Mouse (Mus musculus) brain, embryonic 14.5 days (tissue): ENCODE measurements around the gene Vmn2r79. TPM values are rescaled to one million over a fixed set of nuclear protein-coding genes. Genes with fewer than 3 reads are reported as not detected.
"Not testable (repeated sequence)": the region's sequence is repeated elsewhere in the genome, so short reads cannot be mapped to it uniquely, and the experiment has no call there.

Experiments used
- DNase-seq: peaks from one replicate; pipeline ENCODE4 v3.0.0-alpha.2; 2011; ENCODE audit warnings: low read depth
- CTCF ChIP-seq: fragments of 200-500 bp; IDR thresholded peaks from 2 replicates; pipeline ENCODE4 v1.5.1; 2012; ENCODE audit warnings: inconsistent platforms, mild to moderate bottlenecking, moderate library complexity, borderline replicate concordance; ENCODE audit not compliant: insufficient read depth, insufficient read length; ENCODE audit errors: extremely low read depth
- POLR2A ChIP-seq: fragments of 200-500 bp; IDR thresholded peaks from 2 replicates; pipeline ENCODE4 v1.6.1; 2012; ENCODE audit warnings: mild to moderate bottlenecking, inconsistent platforms, borderline replicate concordance; ENCODE audit not compliant: poor library complexity, insufficient read depth, insufficient read length, severe bottlenecking; ENCODE audit errors: extremely low read depth
- polyA plus RNA-seq: library from polyadenylated mRNA; depleted of rRNA; stranded (reverse); fragments of >200 nt; gene quantifications from 2 replicates; pipeline ENCODE4 v1.2.3, GENCODE M21; 2012; rRNA removed

The Vmn2r79 gene
- not detected in 2 replicates for polyA plus RNA-seq

DNA sequence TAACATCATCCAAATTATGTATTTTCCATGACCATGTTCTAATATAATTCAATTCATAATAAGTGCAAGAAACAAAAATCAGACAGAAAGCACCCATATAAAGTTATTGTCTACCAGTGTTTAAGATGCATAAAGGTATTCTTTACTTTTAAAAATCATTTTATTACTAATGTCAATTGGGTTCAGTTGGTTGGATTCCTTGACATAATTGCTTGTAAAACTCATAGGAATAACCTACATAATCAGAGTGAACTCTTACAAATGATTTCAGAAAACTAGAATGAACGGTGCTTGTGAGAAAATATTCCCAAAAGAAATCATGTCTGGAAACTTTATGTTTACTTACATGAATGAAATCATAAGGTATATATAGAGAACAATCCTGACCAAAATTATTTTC lies at the start of gene Vmn2r79:
Gene Vmn2r79 (plus strand): TSS at position 301 of the 400 bp plus-strand sequence.
- not testable (repeated sequence) for DNase-seq

DNA sequence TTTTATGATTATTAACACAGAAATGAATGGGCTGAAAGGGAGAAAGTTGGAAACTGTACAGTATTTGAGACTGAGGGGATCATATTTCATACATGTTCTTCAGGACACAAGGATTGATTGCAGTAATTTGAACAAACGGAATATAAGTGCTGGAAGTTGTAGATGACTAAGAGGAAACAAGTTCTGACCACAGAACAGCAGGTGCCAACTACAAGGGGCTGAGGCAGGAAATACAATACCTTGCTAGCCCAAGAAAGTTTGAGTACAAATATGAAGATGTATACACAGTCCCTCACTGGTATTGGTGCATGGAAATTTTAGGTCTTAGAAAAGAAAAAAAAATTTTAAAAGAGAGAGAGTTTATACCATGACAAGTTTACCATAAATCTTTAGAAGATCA lies 1.2 kb upstream of the Vmn2r79 start:
- no peak for DNase-seq
- TF ChIP-seq CTCF = no peak
- no peak for TF ChIP-seq POLR2A

DNA sequence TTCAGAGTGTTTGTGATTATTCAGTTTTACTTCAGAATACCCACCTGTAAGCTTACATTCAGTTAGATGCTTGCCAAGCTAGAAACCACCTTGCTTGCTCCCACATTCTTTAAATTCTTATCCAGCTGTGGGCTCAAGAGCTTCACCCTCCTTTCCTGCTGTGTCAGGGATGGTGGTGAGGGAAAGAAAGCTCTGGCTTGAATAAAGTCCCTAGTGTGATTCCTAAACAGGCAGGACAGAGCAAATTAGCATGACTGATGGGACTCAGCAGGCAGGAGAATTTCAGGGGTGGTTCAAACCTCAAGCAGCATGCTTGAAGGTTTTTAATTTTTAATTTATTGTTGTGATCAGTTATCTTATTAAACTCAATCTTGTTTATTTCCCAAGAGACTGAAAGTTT lies 30.6 kb downstream of the Vmn2r79 start:
- DNase-seq = not testable (repeated sequence)

DNA sequence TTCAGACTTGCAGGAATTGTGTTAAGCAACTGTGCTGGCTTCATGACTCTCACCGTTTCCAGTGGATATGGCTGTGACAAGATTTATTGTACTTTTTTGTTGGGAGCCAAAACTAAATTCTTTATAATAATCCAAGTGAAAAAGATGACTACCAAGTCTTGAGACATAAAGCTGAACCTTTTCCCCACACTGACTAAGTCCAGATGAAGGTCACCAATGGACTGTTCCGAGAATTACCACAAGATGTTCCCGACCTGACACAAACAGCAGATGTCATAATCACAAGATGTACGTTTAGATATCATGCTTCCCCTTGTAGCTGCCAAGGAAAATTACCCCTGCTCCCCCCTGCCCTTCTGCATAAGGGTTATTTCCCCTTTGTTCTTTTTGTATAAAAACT lies 67.7 kb downstream of the Vmn2r79 start:
- TF ChIP-seq POLR2A = no peak
- TF ChIP-seq CTCF = no peak
- no peak for DNase-seq

Other genes starting within 250 kb of the Vmn2r79 start
- gene Folh1, start 220.2 kb upstream of the Vmn2r79 start, polyA plus RNA-seq = 0.29 and 0.34 TPM in 2 replicates
- gene Vmn2r77, start 201.1 kb upstream of the Vmn2r79 start, polyA plus RNA-seq = not detected in 2 replicates
- not detected in 2 replicates for gene Vmn2r78, start 81.0 kb upstream of the Vmn2r79 start, polyA plus RNA-seq
- gene Nox4, start 250.0 kb downstream of the Vmn2r79 start, polyA plus RNA-seq = 2.4 and 2.5 TPM in 2 replicates